Mouse (Mus musculus) midbrain, embryonic 10.5 days (tissue): ENCODE data around the gene Ahdc1. TPM values are rescaled to one million over a fixed set of nuclear protein-coding genes. Genes with fewer than 3 reads are reported as not detected.

ENCODE experiments used
- DNase-seq: peaks from one replicate; pipeline ENCODE4 v3.0.0-alpha.2; 2017; ENCODE audit warnings: low spot score
- H3K27ac ChIP-seq: fragments of 300-500 bp; sonication (generic); replicated peaks from 2 replicates; pipeline ENCODE4 v1.5.1; 2016; ENCODE audit warnings: mild to moderate bottlenecking
- H3K27me3 ChIP-seq: fragments of 300-500 bp; sonication (generic); 2 replicates; pipeline ENCODE4 v1.6.1; 2016; ENCODE audit warnings: low read depth, mild to moderate bottlenecking; ENCODE audit not compliant: poor library complexity, severe bottlenecking
- H3K36me3 ChIP-seq: fragments of 300-500 bp; sonication (generic); 2 replicates; pipeline ENCODE4 v1.6.1; 2016; ENCODE audit warnings: mild to moderate bottlenecking, moderate library complexity
- H3K4me1 ChIP-seq: fragments of 300-500 bp; sonication (generic); 2 replicates; pipeline ENCODE4 v1.6.1; 2016
- H3K4me3 ChIP-seq: fragments of 300-500 bp; sonication (generic); 2 replicates; pipeline ENCODE4 v1.5.1; 2016; ENCODE audit warnings: mild to moderate bottlenecking, moderate library complexity
- H3K9me3 ChIP-seq: fragments of 300-500 bp; sonication (generic); replicated peaks from 2 replicates; pipeline ENCODE4 v1.6.1; 2016; ENCODE audit warnings: mild to moderate bottlenecking
- WGBS: fragments of 180-500 bp; shearing (Covaris S2); methylation state at CpG from one replicate; pipeline ENCODE4 v1.1.7; 2016; 5-methylcytosine and 5-hydroxymethylcytosine counted together
- polyA plus RNA-seq: library from polyadenylated mRNA; unstranded; fragments of >200 nt; fragmentation: Nextera tagmentation; extraction: Ambion mirVana; gene quantifications from 2 replicates; pipeline ENCODE4 v1.2.1, GENCODE M21; 2016

The Ahdc1 gene
- polyA plus RNA-seq, 1 experiment from 2014 or later = 5.8 TPM

DNA sequence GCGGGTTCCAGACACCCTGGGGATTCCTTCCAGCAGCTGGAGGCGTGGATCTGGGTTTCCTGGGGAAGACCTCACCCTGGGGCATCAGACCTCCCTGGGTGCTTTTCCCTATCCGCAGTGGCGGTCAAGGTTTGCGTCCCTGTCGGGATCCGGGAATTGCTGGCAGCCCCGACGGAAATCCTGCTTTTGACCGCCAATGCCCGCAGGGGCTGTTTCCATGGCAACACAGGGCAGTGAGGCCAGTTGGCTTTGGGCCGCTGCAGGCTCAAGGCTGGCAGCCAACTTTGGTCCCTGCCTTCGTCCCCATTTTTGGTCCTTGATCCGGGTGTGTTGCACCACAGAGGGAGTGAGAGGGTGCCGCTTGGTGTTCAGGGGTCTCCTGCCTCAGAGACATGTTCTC is 36.2 kb upstream of the Ahdc1 start:
- no peaks in the 10 kb centered on the region for H3K36me3 ChIP-seq
- 1% methylated on average over 15 of the region's 15 CpGs for WGBS
- H3K4me1 ChIP-seq = peaks cover 48% of the 10 kb centered on the region
- H3K9me3 ChIP-seq = no peaks in the 10 kb centered on the region
- DNase-seq = peak; percentile 81
- H3K4me3 ChIP-seq = peak overlapping the region; percentile 46
- peak overlapping the region; percentile 74 for H3K27ac ChIP-seq
- H3K27me3 ChIP-seq = peaks cover 67% of the 10 kb centered on the region

DNA sequence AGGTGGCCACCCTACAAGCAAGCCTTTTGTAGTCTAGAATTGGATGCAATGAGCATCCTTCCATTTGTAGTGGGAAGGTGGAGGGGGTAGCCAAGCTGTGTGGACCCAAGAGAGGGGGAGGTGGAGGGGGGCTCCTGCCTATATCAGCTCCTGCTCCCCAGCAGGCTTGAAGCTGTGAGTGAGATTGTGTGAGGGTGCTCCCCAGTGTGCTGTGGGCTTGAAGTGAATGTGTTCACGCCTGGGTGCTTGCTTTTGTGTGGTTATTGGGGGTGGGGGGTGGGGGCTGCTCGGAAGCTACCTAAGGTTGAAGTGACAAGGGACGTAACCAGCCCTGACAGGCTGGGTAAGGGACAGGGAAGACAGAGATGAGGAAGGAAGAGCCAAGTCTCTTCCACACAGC is 35.3 kb upstream of the Ahdc1 start:
- H3K4me1 ChIP-seq = peaks cover 48% of the 10 kb centered on the region
- peaks cover 67% of the 10 kb centered on the region for H3K27me3 ChIP-seq
- H3K27ac ChIP-seq = no peak overlapping the region; the same call in 1 of the 2 replicates
- WGBS = 38% methylated on average over 3 of the region's 3 CpGs
- H3K36me3 ChIP-seq = no peaks in the 10 kb centered on the region
- no peaks in the 10 kb centered on the region for H3K9me3 ChIP-seq
- no peak overlapping the region for H3K4me3 ChIP-seq
- DNase-seq = no peak

DNA sequence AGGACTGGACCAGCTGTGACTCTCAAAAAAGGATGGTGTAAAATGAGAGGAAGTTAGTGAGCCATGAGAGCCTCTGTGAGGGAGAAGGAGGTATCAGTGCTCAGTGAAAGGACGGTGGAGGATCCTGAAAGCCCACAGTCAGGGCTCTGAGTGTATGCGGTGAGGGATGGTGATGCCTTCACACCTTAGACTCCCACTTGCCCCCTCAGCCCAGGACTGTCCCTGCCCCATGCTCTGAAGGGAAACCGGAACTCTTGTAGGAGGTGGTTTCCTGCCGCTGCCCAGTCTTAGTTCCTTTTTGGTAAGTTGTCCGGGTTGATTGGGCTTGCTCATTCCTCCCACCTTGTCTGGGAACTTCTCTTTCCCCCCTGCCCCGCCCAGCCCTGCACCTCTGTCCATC is 34.3 kb upstream of the Ahdc1 start:
- WGBS = 84% methylated on average over 6 of the region's 6 CpGs

DNA sequence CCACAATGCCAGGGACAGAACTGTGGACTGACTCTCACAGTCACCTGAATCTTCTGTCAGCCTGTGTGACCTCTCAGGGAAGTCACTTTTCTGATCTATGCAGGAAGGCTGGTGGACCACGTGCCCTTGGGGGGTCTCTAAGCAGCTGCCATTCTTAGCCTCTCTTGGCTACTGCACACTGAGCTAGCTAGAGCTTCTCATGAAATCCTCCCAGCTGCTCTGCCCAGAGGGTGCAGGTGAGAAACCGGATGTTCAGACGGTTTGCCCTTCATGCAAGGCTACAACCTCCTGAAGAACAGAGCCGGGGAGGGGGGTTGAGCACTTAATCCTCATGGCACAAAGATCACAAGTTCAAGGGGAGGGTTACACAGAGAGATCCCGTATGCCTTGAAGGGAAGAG is 33.5 kb upstream of the Ahdc1 start:
- no peak for DNase-seq
- H3K36me3 ChIP-seq = no peaks in the 10 kb centered on the region
- H3K4me3 ChIP-seq = no peak overlapping the region
- H3K9me3 ChIP-seq = no peaks in the 10 kb centered on the region
- H3K27ac ChIP-seq = no peak overlapping the region
- 65% methylated on average over 5 of the region's 5 CpGs for WGBS
- peaks cover 44% of the 10 kb centered on the region for H3K4me1 ChIP-seq
- H3K27me3 ChIP-seq = peaks cover 53% of the 10 kb centered on the region

More for the DNA sequence above, 34.3 kb upstream of the Ahdc1 start:
- Histone ChIP-seq H3K27me3 (peaks cover 62% of the 10 kb centered on the region), H3K36me3 (no peaks in the 10 kb centered on the region), H3K27ac (no peak overlapping the region), H3K4me1 (peaks cover 48% of the 10 kb centered on the region), H3K4me3 (no peak overlapping the region), H3K9me3 (no peaks in the 10 kb centered on the region)
- DNase-seq = no peak

DNA sequence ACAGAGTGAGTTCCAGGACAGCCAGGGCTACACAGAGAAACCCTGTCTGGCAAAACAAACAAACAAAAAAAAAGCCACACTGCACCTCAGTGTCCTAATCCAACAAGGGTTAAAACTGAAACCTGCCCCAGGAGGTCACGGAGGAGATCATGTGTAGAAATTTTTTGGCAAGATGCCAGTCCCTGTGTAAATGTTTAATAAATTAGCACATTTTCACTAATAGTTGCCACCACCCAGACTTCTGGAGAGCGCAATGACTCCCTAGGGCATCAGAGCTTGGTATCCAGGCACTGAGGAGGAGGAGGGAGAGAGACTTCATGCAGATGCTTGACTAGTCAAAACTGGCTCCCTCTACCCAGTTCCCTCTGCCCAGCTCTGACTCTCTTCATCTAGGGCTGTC is 31.9 kb upstream of the Ahdc1 start:
- H3K27ac ChIP-seq = no peak overlapping the region
- no peak for DNase-seq
- H3K27me3 ChIP-seq = peaks cover 37% of the 10 kb centered on the region
- no peaks in the 10 kb centered on the region for H3K36me3 ChIP-seq
- 93% methylated on average over 2 of the region's 2 CpGs for WGBS
- no peak overlapping the region for H3K4me3 ChIP-seq
- peaks cover 45% of the 10 kb centered on the region for H3K4me1 ChIP-seq
- H3K9me3 ChIP-seq = no peaks in the 10 kb centered on the region

DNA sequence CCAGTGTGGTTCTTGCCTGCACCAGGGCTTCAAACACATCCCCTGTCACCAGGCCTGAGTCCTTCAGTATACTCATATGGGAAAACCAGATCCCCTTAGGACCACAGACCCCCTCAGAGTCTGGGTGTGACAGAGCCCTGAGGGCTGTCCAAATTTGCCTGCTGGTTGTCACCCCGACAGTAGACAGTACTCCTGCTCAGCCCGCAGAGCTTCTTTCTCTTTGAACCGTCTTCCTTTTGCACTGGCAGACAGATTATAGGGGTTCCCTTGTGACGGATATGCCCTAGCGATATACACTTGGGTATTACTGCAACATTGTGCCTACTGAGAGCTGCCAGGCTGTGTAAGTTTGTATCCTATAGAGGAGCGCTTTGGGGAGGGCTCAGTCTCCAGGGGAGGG is 29.4 kb upstream of the Ahdc1 start:
- Histone ChIP-seq H3K9me3 (no peaks in the 10 kb centered on the region), H3K27ac (no peak overlapping the region), H3K36me3 (no peaks in the 10 kb centered on the region), H3K27me3 (peaks cover 13% of the 10 kb centered on the region), H3K4me3 (no peak overlapping the region), H3K4me1 (peaks cover 39% of the 10 kb centered on the region)
- no peak for DNase-seq
- WGBS = 83% methylated on average over 6 of the region's 6 CpGs

DNA sequence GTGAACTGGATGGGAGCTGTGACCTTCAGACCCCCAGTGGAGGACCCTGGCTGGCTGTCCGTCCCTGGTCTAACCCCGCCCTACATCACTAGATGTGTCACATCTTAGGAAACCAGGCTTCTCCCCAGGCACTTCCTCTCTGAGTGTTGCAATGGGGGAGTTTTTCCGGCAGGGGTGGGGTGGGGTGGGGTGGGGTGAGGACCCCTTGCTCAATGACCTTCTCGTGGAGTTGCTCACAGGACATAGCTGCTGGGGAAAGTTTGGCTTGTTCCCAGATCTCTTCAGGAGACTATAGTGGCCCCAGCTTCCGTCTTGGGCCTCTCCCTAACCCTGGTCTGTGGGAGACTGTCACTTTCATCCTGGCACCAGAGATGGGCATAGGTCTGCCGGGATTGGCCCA is 28.1 kb upstream of the Ahdc1 start:
- H3K27ac ChIP-seq = peak overlapping the region; percentile 68
- DNase-seq = no peak
- H3K27me3 ChIP-seq = no peaks in the 10 kb centered on the region
- no peaks in the 10 kb centered on the region for H3K9me3 ChIP-seq
- no peaks in the 10 kb centered on the region for H3K36me3 ChIP-seq
- H3K4me1 ChIP-seq = peaks cover 40% of the 10 kb centered on the region
- H3K4me3 ChIP-seq = no peak overlapping the region
- 82% methylated on average over 6 of the region's 6 CpGs for WGBS

DNA sequence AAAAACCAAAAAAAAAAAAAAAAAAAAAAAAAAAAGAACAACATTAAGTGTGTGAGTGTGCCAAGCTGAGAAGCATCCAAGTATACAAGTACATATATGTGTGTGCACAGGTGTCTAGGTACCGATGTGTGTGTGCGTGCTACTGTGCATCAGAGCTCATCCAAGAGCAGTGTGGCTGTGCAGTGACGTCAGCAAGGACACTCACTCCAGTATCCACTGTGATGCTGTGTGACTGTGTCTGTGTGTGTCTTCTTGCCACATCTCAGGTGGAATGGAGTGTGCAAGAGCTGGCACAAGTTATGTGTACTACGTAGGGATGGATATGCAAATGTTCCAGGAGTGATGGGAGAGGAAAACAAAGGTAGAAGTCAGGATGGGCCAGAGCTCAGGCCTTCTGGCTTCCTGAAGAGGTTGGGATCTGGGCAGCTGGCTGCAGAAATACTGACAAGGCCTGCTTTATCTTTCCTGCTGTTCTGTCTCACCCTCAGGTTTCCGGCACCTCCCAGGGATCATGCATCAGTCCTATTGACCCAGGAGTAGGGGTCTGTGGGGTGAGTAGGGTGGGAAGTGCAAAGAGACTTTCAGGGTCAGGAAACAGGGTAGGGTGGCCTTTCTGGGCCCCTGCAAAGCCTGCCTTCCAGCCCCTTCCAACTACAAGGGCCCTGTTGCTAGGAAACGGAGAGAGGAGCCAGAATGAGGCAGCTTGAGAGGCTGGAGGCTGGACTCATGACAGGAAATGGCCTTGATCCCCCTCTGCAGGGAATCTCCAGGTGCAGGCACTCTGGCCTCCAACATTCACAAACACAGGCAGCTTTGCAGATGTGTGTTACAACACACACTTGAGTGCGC is 27.2 kb upstream of the Ahdc1 start:
- no peaks in the 10 kb centered on the region for H3K36me3 ChIP-seq
- H3K9me3 ChIP-seq = no peaks in the 10 kb centered on the region
- peak overlapping the region; percentile 88 for H3K27ac ChIP-seq
- WGBS = 53% methylated on average over 7 of the region's 7 CpGs
- H3K4me1 ChIP-seq = peaks cover 40% of the 10 kb centered on the region
- no peak overlapping the region for H3K4me3 ChIP-seq
- H3K27me3 ChIP-seq = no peaks in the 10 kb centered on the region
- peak; percentile 76 for DNase-seq

DNA sequence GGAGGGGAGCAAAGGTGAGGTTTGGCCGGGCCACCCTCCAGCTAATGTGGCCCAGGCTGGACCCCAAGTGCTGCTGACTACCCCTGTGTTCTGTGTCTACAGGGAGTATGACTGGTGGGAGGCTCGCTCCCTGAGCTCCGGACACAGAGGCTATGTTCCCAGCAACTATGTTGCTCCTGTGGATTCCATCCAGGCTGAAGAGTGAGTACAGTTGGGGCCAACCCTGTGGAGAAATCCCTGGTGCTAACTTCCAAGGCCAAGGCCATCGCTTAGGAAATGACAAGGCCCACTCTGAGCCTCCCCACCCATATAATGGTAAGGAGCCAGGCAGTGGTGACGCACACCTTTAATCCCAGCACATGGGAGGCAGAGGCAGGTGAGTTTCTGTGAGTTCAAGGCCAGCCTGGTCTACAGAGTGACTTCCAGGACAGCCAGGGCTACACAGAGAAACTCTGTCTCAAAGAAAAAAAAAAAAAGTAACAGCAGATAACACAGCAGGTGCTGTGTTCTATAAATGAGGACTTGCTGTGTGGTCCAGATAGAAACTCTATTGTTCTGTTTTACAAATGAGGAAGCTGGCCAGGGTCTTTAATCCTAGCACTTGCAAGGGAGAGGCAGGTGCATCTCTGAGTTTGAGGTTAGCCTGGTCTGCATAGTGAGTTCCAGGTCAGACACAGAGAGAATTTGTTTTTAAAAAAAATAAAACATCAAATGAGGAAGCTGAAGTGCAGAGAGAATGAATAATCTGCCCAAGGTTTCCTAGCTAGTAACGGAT is 22.3 kb upstream of the Ahdc1 start:
- no peak for DNase-seq
- WGBS = 89% methylated on average over 6 of the region's 6 CpGs
- Histone ChIP-seq H3K27ac (no peak overlapping the region), H3K36me3 (no peaks in the 10 kb centered on the region), H3K4me1 (peaks cover 28% of the 10 kb centered on the region), H3K9me3 (no peaks in the 10 kb centered on the region), H3K27me3 (no peaks in the 10 kb centered on the region), H3K4me3 (no peak overlapping the region)

DNA sequence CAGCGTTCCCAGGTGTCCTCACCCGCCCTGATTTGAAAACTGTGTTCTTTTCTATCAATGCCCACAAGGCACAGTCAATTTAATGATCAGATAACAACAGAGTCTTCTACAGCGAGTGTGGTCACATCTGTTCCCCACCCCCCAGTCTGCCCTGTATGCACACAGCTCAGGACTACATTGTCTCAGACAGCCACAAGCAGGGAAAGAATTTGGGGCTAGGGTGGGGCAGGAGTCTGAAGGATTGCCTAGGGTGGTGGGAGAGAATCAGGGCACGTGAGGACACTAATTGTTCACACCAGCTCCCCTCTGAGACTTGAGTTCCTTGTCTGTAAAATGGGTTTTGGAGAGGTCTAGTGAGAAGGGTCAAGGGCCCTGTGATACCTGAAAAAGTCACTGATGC is 17.5 kb upstream of the Ahdc1 start:
- Histone ChIP-seq H3K27ac (no peak overlapping the region), H3K4me3 (no peak overlapping the region), H3K27me3 (no peaks in the 10 kb centered on the region), H3K36me3 (no peaks in the 10 kb centered on the region), H3K9me3 (no peaks in the 10 kb centered on the region), H3K4me1 (peaks cover 5% of the 10 kb centered on the region; the same call in 1 of the 2 replicates)
- DNase-seq = no peak
- 71% methylated on average over 4 of the region's 4 CpGs for WGBS

DNA sequence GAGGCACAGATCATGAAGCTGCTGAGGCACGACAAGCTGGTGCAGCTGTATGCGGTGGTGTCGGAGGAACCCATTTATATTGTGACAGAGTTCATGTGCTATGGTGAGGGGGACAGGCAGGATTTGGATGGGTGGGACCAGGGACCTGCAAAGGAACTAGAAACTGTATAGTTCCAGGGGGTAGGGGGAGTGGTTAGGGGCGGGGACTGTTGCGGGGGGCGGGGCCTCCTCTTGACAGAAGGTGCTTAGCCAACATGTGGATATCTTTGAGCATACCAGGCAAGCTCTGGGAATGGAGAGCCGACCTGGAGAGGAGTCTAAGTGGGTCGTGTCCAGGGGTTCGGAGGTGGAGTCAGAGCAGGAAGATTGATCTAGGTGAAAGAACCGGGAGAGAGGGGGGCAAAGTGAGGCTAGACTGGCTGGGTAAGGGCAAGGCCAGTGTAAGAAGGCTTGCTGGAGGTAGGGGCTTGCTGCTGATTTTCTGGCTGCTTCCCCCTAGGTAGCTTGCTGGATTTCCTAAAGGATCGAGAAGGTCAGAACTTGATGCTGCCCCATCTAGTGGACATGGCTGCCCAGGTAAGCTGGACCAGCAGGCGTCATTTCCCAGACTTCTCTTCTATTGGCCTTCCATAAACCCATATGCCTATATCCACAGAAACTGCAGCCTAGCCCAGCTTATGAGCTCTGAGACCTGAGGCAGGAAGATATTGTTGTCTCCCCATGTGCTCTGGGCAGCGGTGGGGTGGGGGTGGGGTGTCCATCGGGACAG is 13.4 kb upstream of the Ahdc1 start:
- Histone ChIP-seq H3K27ac (no peak overlapping the region), H3K27me3 (no peaks in the 10 kb centered on the region), H3K4me3 (no peak overlapping the region), H3K9me3 (no peaks in the 10 kb centered on the region), H3K36me3 (no peaks in the 10 kb centered on the region), H3K4me1 (peaks cover 9% of the 10 kb centered on the region)
- 44% methylated on average over 14 of the region's 14 CpGs for WGBS
- DNase-seq = no peak

DNA sequence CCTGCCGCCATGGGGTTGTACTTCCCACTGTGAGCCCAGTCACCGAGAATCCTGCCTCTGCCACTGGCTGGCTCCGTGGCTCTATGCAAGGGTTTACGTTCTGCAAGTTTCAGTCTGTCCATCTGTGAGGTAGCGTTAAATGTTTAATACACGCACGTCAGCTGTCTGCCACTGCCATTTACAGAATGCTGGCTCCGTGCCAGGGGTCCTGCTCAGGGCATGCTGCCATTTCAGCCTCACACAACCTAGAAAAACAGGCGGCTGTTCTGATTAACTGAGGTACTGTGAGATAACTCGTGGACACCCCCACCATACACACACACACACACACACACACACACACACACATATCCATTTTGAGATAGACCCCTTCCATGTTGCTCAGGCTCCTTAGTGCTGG is 8.2 kb upstream of the Ahdc1 start:
- no peak for DNase-seq
- 62% methylated on average over 10 of the region's 10 CpGs for WGBS
- H3K27ac ChIP-seq = no peak overlapping the region
- no peaks in the 10 kb centered on the region; the same call in none of the 2 replicates for H3K27me3 ChIP-seq
- H3K9me3 ChIP-seq = no peaks in the 10 kb centered on the region
- H3K4me3 ChIP-seq = no peak overlapping the region
- H3K4me1 ChIP-seq = peaks cover 27% of the 10 kb centered on the region
- H3K36me3 ChIP-seq = no peaks in the 10 kb centered on the region
